Mouse (Mus musculus): Measurements from ENCODE around the gene Uqcrc1.

The Uqcrc1 gene

DNA sequence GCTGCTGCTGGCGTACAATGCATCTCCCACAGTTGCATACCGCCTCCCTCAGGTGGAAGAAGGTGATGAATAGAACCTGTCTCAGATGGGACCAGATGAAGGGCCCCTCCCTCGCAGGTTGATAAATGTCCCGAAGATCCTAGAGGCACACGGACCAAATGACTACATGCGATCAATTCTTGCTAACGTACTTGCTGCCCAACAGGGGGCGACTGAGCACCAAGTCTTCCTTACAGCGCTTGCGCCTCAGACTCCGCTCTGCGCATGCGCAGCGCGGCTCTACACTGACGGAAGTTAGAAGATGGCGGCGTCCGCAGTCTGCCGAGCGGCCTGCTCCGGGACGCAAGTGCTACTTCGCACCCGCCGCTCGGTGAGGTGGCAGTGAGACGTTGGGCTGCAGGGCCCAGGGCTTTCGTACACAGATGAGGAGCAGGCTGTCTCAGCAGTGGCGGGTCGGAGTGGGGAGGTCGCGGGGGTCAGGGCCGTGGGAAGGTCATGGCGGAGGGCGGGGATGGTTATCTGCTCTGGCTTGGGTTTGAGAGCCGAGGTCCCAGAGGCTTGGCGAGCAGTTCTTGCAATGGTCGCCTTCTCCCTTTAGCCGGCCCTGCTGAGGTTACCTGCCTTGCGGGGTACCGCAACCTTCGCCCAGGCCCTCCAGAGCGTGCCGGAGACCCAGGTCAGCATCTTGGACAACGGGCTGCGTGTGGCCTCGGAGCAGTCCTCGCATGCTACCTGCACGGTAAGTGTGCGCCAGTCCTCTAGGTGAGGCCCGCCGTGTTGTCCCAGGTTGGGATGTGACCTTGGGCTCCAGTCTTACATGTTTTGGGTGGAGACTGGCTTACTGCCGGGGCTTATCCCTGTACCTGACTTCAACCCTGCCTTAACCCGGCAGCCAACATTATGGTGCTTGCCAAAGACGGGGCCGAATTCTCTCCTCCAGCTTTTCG, at the start of gene Uqcrc1:
TSS of gene Uqcrc1 (plus strand) at position 216 of the 947 bp plus-strand sequence.
- peak; percentile 100 for DNase-seq (ENCODE audit: low read depth, low spot score)

DNA sequence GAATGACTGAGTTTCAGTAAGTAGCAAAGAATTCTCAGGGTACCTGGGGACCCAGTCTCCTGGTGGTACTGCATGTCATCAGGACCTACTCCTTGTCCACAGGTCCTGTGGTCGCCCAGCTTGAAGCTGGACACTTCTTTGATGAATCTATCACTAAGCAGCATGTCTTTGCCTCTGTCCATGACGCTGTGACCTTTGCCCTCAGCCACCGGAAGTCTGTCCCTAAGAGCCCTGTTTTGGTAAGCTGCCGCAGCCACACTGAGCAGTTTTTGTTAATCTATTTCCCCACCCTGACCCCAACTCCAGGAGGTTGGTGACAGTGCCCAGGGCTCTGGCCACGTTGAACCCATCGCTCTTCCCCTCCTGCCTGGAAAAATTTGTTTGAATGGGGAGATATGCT, 24.1 kb upstream of the Uqcrc1 start:
- DNase-seq (ENCODE audit: low read depth, low spot score) = no peak

DNA sequence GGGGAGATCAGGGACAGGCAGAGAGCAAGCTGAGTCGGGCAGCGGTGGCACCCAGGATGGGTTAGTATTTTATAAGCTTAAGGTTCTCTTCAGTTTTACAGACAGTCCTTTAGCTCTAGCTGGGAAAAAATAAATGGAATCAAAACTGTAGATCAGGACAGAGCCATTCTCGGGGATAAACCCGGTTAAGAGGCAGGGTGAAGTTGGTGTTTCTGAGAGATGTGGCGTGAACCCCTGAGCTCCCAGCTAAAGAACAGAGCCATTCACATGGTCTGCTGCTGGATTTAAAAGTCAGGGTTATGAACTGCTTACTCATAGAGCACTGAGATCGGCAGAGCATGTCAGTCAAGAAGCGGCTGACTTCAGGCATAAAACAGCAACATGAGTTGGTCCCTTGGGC, 23.3 kb upstream of the Uqcrc1 start:
- no peak for DNase-seq (ENCODE audit: low read depth, low spot score)

- DNase-seq (ENCODE audit: low read depth, low spot score) = no peak
Observed at GRCm38 (mm10) chr9:108913621-108914020, 22.8 kb upstream of the Uqcrc1 start.

- DNase-seq (ENCODE audit: low read depth, low spot score) = no peak
Observed at GRCm38 (mm10) chr9:108914491-108914890, 21.9 kb upstream of the Uqcrc1 start, which contains the start of gene Tmem89. TSS of gene Tmem89 (plus strand) at chr9:108914619.

GRCm38 (mm10) chr9:108925897-108926296, 10.5 kb upstream of the Uqcrc1 start:
- no peak for DNase-seq (ENCODE audit: low read depth, low spot score)

GRCm38 (mm10) chr9:108928424-108928823, 8.0 kb upstream of the Uqcrc1 start:
- DNase-seq (ENCODE audit: low read depth, low spot score) = no peak

DNA sequence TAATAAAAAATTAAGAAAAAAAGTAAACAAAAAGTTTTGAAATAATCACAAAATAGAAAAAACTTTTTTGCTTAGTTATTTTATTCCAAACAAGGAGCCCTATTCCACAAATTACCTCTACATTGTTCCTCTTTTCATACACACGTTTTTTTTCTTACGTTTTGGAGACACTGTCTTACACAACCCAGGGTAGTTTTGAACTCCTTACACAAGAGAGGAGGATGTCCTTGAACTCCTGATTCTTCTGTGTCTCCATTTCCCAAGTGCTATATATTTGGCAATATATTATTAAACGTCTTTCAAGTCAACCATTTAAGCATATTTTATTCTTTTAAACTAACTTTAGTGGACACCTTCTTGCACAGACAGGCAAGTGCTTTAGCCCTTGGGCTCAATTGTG, 442 bp upstream of the Uqcrc1 start:
- no peak for DNase-seq (ENCODE audit: low read depth, low spot score)

DNA sequence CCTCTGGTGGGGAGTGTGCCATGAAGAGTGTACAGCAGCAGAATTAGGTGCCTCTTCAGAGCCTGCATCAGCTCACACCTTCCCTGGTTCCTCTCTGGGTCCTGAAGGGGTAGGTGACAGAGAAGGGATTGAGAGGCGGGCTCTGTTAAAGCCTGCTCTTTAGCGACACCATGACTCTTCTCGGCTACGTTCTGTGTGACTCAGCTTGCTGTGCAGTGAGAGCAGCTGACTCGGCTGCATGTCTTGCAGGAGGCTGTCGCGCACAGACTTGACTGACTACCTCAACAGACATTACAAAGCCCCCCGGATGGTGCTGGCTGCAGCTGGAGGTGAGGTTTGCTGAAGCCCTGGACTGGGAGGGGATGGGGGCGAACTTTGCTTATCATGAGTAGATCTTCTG, 8.7 kb downstream of the Uqcrc1 start:
- no peak for DNase-seq (ENCODE audit: low read depth, low spot score)

DNA sequence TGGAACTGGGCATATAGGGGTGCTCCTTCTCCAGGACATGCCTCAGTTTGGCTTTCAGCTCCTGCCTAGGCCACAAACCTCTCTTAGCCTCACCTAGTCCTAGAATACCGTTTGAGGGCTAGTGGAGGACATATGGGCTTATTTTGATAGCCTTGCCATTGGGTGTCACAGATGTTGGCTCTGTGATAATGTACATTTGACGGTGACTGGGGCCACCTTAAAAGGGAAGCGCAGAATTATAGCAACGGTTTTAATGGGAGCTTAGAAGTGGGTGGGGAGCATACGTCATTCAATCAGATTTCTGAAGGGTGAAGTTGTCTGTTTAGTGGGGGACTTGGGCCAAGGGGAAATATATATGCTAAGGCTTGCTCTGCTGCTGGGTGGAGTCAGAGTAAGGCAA, 9.2 kb downstream of the Uqcrc1 start:
- no peak for DNase-seq (ENCODE audit: low read depth, low spot score)

GRCm38 (mm10) chr9:108949231-108949966, 13.0 kb downstream of the Uqcrc1 start:
- peak; percentile 87 for DNase-seq (ENCODE audit: low read depth, low spot score)

DNA sequence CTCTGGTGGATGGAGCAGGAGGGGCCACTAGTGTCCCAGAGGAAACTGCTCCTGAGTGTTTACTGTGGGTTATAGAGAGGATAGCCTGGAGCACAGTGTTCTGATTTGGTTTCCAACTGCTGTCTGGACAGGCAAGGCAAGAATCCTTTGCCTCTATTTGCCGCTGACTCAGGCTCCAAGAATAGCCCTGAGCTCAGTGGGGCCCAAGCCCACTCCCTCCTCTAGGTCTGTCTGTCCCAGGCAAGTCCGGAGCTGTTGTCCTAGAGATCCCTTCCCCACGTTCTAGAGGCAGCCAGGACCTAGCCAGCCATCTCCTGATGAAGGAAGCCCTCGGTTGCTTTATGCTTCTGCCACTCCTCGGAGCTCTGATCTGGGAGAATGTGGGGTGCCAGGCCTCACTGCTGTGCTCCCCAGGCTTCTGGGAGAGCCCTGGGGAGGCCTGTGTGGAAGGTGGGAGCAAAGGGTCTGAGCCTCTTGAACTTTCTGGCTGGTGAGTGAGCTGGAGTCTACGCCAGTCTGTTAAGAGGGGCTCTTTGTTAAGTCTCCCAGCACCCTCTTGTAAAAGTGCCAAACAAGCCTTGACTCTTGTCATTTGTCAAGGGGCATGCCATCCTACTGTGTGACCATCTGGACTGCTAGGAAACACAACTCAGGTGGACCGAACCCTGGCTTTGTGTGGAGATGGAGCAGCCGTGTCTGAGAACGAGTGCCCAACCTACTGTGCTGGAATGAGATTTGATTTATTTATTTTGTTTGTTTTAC, 13.7 kb downstream of the Uqcrc1 start:
- DNase-seq (ENCODE audit: low read depth, low spot score) = no peak

GRCm38 (mm10) chr9:108953081-108953636, 16.7 kb downstream of the Uqcrc1 start, which contains the start of gene Col7a1:
TSS of gene Col7a1 (plus strand) at chr9:108953586.
- no peak for DNase-seq (ENCODE audit: low read depth, low spot score)

DNA sequence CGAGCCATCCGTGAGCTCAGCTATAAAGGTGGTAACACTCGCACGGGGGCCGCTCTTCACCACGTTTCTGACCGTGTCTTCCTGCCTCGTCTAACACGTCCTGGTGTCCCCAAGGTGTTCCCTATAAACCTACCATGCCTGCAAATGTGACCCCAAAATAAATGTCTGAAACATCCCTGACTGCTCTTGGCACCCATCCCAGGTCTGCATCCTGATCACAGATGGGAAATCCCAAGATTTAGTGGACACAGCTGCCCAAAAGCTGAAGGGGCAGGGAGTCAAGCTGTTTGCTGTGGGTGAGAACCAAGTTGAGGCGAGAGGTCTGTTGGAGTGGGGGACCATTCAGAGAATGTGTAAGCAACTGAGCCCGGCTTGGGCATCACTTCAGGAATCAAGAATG, 18.8 kb downstream of the Uqcrc1 start:
- no peak for DNase-seq (ENCODE audit: low read depth, low spot score)

- DNase-seq (ENCODE audit: low read depth, low spot score) = no peak
Observed at GRCm38 (mm10) chr9:108955846-108956245, 19.4 kb downstream of the Uqcrc1 start.

GRCm38 (mm10) chr9:108963577-108963976, 27.1 kb downstream of the Uqcrc1 start:
- DNase-seq (ENCODE audit: low read depth, low spot score) = no peak

DNA sequence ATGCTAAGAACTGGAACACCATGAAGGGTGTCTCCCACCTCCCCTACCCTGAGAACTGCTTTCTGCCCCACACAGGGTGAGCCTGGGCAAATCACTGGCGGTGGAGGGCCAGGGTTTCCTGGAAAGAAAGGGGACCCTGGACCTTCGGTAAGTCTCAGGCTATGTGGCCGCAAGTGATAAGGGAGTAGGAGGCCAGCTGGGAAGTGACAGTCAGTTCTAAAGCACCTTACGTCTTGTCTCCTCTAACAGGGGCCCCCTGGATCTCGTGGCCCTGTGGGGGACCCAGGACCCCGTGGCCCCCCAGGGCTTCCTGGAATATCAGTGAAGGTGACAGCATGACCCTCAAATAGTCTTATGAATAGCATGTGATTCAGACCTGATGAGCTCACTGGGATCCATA, 27.9 kb downstream of the Uqcrc1 start:
- DNase-seq (ENCODE audit: low read depth, low spot score) = no peak

DNA sequence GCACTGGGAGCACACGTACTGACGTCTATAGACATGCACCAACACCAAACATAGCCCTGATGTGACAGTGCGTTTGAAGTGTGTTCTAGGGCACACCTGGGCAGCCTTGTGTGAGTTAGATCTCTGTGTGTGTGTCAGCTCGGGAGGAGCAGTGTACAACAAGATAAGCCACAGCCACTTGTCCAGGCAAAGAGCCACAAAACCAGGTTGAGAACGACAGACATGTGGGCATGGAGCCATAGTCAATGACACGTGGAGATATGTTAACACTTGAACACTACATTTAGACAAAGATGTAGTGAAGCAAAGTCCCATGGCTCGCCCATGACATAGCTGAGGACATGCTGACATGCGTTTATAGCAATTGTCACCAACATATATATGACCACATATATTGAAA, 34.2 kb downstream of the Uqcrc1 start:
- DNase-seq (ENCODE audit: low read depth, low spot score) = no peak

DNA sequence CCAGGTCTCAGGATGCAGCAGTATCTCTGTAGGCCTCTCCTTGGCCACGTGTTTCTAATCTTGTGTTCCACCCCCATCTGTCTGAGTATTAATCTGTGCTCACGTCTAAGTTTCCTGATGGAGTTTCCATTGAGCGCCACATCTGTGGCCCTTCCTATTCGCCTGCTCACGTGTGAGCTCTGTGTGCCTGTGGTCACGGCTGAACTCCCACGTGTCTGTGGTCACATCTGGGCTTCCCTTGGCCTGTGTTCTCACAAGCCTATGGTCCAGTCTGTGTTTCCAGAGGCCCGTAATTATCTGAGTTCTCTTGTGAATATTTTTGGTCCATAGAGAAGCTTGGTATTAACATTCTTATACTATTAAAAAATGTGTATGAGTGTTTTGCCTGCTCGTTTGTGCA, 40.0 kb downstream of the Uqcrc1 start:
- DNase-seq (ENCODE audit: low read depth, low spot score) = no peak

DNA sequence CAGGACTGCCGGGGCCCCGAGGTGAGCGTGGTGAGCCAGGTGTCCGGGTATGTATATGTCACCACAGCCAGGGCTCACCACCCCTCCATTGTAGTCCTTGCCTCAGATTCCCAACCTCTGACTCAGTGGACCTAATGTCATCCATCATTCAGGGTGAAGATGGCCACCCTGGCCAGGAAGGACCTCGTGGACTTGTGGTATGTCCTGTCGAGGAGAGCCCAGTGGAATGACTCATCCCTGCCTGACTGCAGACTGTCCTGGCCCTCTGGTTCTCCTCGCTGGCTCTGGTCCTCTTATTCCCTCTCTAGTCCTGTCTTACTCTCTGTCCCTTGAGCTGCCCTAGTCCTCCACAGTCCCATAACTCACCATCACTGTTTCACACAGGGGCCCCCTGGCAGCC, 41.5 kb downstream of the Uqcrc1 start:
- DNase-seq (ENCODE audit: low read depth, low spot score) = no peak

GRCm38 (mm10) chr9:108982498-108982897, 46.1 kb downstream of the Uqcrc1 start:
- DNase-seq (ENCODE audit: low read depth, low spot score) = no peak

- no peak for DNase-seq (ENCODE audit: low read depth, low spot score)
Observed at GRCm38 (mm10) chr9:108983209-108983608, 46.8 kb downstream of the Uqcrc1 start.

Measured in forelimb bud, embryonic 11.5 days (tissue).